Mouse (Mus musculus): ENCODE data around the gene Clk3.

- TF ChIP-seq POLR2A (IDR thresholded peaks at IDR 0.05; ENCODE audit: control insufficient read depth, low read depth, low read length) (no peak), CTCF (IDR thresholded peaks at IDR 0.05; ENCODE audit: control insufficient read depth, insufficient read depth, insufficient replicate concordance, low read depth, low read length) (no peak)
Observed at GRCm38 (mm10) chr9:57733606-57734005, 32.1 kb downstream of the Clk3 start.
